Mouse (Mus musculus): ENCODE results near the gene Prkn. TPM values are rescaled to one million over a fixed set of nuclear protein-coding genes. Genes with fewer than 3 reads are reported as not detected.

Gene Prkn
- total RNA-seq, 2 experiments from 2014 or later: 15.1 to 16.9 TPM

DNA sequence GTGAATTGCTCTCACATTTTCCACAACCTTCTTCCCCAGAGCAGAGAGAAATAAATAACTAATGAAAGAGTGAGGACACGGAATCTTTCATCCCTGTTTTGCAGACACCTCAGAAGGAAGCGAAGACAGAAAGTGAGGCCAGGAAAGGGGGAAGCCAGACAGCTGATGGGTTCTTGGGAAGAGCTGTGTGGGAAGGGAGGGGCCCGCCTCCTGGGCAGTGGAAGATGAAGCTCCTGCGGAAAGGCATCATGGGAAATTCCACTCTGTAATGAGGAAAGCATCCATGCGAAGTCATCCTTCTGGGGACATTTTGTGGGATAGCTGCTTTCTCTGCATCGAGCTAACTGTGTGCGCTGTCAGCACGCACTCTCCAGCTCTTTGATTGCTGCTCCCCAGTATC lies 491.9 kb downstream of the Prkn start:
- DNase-seq (ENCODE audit: extremely low spot score in 1 of 2, low spot score in 2 of 2): no peak
- intact Hi-C loops (cut with DNase I): no loop called here

DNA sequence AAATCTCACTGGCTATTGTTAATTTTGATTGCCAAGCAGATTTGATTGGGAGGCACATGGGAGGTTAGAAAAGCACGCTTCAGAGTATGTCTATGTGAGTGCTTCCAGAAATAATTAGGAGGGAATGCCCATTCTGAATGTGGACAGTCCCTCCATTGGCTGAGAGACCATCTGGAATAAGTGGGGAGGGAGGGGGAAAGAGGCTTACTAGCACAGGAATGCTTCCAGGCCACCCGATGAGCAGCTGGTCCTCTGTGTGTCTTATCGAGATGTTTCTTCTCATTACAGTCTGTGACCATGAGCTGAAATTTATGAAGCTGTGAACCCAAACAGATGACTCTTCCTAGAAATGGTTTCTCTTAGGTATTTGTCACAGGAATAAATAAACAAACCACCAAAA lies 493.6 kb downstream of the Prkn start:
- intact Hi-C loops (cut with DNase I): no loop called here
- no peak for DNase-seq (ENCODE audit: extremely low spot score in 1 of 2, low spot score in 2 of 2)

DNA sequence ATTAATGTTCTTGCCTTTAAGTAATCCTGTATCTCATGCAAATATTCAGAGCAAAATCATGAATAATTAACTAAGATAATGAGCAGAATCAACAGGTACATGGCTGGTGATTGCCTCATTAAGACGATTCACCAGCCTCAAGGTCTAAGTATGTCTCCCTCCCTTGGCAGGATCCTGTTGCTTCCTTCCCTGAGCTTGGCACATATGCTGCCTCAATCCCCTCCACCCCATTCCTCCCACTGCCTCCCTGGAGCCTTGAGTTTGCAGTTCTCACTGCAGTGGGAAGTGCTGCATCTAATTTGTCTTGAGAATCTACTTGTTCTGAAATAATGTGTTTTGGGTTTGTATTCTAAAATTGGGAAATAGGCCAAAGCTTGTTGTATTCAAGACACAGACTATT lies 496.0 kb downstream of the Prkn start:
- no peak for DNase-seq (ENCODE audit: extremely low spot score in 1 of 2, low spot score in 2 of 2)
- intact Hi-C loops (cut with DNase I): no loop called here

DNA sequence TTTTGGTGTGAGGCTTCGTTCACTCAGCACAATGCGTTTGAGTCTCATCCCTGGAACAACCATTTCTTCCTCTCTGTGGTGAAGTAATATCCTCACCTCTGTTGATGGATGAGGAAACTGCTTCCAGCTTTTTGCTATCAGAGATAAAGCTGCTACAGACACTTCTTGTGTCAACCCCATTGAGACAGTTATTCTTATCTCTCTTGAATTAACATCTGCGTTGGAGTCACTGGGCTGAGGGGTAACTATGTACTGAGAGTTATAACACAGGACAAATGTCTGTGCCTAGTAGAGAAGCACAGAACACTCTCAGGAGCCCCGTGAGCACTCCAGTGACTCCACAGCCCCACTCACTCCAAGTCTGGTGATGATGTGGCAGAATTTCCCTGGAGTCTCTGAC lies 500.2 kb downstream of the Prkn start:
- no peak for DNase-seq (ENCODE audit: extremely low spot score in 1 of 2, low spot score in 2 of 2)
- intact Hi-C loops (cut with DNase I): no loop called here

DNA sequence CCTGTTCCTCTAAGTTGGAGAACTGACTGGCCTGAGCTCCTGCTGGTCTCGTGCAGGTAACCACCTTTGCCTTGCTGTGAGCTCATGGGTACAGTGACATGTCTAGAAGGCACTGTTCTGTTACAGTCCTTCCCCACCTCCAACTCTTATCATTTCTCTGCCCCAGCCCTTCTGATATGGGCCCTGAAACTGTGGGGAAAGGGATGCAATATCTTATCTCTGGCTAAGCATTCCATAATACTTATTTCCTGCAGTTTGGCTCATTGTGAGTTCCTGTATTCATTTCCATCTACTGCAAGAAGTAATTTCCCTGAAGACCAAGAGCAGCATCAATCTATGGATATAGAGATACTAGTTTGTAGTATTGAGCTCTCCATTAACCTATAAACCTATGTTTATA lies 506.1 kb downstream of the Prkn start:
- intact Hi-C loops (cut with DNase I): no loop called here
- no peak for DNase-seq (ENCODE audit: extremely low spot score in 1 of 2, low spot score in 2 of 2)

DNA sequence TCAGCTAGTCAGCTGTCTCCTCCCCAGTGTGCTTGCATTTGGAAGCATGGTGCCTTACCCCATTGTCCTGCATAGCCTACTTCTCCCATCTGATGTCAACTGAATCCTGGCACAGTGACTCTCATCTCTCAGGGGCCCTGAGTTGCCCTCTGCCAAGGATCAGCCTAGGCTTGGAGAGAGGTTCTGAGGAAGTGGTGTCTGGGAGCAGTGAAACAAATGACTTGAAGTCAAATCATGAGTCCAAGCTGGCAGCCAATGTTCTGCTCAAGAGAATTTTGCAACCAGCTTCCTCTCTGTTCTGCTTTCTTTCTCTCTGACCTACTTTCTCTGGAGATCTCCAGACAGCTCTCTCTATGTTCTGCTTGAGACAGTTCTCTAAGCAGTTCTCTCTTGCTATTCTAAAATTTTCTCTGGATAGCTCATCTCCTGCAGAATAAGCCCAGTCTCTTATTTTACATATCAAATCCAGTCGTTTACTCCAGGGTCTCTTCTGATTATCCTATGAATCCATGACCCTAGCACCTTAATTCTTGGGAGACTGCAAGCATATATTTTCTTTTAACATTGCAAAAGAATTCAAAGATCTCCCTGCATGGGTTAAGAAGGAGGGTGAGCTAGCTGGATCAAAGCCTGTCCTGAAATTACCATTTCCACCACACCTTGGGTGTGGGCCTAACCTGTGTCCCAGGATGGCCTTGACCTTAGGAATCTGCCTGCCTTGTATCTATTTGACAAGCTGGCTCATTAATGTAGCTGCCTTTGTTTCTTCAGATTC lies 512.8 kb downstream of the Prkn start:
- intact Hi-C loops (cut with DNase I): no loop called here
- no peak for DNase-seq (ENCODE audit: extremely low spot score in 1 of 2, low spot score in 2 of 2)

DNA sequence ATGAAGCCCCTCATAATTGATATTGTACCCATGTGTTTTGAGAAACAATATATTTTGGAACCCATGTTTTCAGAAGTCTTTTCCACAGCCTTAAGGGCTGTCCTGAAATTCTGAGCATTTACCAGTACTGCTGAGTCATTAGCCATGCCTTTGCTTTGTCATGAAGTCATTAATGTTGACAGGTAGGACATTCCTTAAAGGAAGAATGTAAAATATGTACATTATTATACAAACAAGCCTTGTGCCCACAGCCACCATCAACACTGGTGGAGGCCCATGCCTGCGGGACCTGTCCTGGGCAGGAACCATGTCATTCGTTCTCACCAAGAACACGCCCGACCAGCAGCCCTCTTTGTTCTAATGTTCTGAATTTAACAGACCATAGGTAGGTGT lies 513.4 kb downstream of the Prkn start:
- no peak for DNase-seq (ENCODE audit: extremely low spot score in 1 of 2, low spot score in 2 of 2)
- intact Hi-C loops (cut with DNase I): no loop called here

DNA sequence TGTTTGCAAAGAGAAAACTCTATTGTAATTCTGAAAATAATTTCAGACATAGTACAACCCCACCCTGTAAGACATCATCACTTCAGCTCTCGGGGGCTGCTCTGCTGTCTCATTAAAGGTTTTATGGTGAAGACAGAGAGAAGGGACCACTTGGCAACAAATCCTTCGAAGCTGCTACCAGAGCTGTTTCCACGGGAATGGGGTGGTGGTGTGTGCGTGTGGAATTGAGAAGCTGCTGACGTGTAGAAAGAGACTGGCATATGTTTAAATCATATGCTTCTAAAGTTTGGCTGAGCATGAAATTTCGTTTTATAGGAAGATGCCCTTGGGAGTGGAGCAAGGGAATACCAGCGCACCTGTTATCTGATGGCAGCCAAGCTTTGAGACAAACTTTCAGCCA lies 514.2 kb downstream of the Prkn start:
- peak in 1 of 2 experiments; percentile 33 for DNase-seq (ENCODE audit: extremely low spot score in 1 of 2, low spot score in 2 of 2)
- intact Hi-C loops (cut with DNase I): no loop called here

DNA sequence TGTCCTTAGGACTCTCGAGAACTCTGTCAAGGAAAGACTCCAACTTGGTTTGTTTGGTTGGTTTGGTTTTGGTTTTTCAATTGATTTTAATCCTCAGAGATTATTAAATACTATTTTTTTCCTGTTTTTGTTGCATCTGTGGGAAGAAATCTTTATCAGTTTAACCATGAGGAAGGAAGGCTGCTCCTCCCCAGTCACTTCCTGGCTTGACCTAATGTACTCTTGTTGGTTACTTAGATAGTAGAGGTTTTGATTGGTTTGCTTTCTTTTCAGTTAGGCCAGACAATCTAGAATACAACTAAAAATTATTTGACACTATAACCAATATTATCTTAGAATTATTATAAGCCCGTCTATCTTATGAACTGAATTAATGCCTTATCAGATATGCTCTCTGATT lies 535.3 kb downstream of the Prkn start:
- no peak for DNase-seq (ENCODE audit: extremely low spot score in 1 of 2, low spot score in 2 of 2)

DNA sequence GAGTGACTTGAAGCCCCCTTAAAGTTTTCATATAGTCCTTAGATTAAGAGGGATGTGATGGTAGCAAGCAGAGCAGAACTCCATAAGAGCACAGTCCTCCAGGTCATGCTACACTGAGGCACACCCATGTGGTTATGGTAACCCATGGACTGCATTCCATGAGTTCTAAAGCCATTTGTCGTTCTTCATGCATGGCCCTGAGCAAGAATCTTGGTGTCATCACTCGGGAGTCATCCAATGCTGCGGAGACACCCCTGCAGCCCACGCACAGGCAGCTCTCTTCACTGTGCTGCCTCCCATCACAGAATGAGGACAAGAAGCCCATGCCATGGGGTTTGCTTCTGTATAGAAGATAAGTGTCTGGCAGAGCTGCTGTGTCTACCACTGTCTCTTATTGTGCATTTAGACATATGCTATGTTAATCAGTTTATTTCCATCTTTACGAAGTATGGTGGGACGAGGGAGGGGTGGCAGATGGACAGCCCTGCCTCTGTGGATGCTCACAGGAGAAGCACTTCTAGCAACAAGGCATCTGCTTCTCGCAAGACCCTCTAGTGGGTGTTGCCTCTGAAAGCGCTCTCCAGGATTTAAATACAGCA lies 543.3 kb downstream of the Prkn start:
- intact Hi-C loops (cut with DNase I): no loop called here
- peak; percentile 17 to 27 for DNase-seq (ENCODE audit: extremely low spot score in 1 of 2, low spot score in 2 of 2)

More for the DNA sequence above, 535.3 kb downstream of the Prkn start:
- intact Hi-C loops (cut with DNase I): no loop called here

DNA sequence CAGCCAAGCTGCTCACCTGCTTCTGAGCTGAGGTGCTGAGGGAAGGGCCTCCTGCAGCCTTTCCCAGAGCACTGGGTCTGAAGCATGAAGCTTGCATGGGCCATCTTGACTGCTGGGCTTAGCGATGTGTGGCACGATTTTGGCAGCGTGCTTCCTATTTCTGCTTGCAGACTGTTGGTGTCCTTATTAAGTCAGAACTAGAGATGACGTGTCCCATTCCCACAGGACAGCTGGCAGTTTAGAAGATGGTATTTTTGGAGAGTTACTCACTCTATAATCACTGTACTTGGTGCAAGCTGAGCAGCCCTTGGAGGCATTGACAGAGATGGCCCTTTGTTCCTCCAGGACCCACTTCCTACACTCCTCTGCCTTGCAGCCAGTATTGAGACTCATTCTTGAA lies 545.1 kb downstream of the Prkn start:
- peak; percentile 31 to 46 for DNase-seq (ENCODE audit: extremely low spot score in 1 of 2, low spot score in 2 of 2)
- intact Hi-C loops (cut with DNase I): no loop called here

DNA sequence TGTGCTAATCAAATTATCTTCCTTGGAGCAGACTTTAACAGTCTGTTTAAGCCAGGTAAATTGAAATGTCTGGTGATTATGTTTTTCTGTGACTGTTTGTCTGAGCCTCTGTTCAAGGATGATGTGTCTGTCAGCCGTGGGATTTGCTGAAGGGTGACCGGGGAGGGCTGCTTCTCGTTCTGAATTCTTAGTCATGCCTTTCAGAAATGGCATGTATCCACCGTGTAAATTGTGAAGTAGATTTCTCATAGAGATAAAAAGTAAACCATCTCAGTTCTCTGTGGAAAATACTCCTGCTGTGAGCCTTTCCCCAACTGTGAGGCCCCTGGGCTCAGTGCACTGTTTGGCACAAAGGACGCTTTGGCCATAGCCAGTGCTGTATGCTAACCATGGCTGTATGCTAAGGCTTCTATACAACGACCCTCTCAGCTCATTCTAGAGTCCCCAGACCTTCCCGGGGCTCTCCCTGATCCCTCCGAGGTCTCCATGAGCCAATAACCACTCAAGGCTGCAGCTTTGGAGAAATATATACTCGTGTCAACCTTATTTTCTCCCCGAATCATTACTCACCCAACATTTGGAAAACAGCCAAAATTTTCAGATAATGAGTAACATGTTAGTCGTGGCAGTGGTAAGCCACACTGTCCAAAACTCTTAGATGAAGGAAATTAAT lies 552.6 kb downstream of the Prkn start:
- intact Hi-C loops (cut with DNase I): no loop called here
- no peak for DNase-seq (ENCODE audit: extremely low spot score in 1 of 2, low spot score in 2 of 2)

DNA sequence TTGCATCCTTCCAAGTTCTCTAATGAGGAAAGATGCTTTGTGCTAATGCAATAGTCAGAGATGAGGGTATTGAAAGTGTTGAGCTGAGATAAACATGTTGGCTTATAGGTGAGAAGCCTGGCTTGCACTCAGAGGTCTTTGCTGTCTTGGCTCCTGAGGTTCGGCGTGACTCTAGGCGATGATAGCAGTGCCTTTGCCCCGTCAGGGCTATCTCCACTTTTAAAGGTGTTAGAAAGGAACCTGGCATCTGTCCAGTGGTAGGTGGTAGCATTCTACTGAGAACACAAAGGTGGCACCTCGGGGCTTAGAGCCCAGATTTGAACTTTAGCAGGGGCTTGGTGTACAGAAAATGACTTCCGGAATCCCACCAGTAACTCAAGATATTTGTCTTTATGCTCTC lies 554.4 kb downstream of the Prkn start:
- intact Hi-C loops (cut with DNase I): no loop called here
- no peak for DNase-seq (ENCODE audit: extremely low spot score in 1 of 2, low spot score in 2 of 2)

DNA sequence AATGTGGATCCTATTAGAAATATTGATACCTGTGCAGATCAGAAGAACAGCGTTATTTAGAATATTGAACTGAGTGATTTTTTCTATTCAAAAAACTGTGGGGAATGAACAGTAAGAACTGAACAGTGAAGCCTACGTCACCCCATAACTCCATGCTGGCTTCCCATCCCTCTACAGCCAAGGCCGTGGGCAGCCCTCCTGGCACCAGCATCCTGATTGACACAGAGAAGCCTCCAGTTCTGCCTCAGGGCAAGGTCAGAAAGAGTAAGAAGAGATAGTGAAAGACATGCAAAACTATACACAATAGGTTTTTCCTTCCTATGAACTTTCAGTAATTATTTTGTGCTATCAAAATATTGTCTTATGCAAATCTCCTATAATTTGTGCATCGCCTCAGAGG lies 557.5 kb downstream of the Prkn start:
- no peak for DNase-seq (ENCODE audit: extremely low spot score in 1 of 2, low spot score in 2 of 2)

DNA sequence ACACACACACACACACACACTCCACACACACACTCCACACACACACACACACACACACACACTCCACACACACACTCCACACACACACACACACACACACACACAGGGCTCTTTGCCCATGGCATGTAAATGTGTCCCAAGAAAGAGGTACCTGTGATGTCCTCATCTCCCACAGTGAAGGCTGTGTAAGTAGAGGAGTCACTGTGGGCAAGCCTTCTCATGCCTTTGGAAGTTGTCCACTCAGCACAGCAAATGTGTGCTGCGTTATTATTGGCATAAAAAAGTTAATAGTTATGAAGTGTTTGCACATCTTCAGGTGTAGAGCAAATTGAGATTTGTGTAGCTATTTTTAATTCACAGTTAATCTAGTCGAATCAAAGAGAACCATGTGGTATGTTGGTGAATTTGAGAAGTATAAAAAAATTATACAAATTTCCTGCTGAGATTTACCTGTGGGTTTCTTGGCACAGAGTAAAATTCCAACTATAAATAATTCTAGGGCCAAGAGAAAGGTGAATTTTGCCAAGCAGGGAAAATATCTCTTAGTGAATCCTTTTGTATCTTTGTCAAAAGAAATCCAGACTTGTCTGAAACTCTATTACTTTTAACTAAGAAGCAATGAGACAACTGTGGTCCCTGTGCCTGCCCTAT lies 562.2 kb downstream of the Prkn start:
- intact Hi-C loops (cut with DNase I): no loop called here
- DNase-seq (ENCODE audit: extremely low spot score in 1 of 2, low spot score in 2 of 2): no peak

More for the DNA sequence above, 557.5 kb downstream of the Prkn start:
- intact Hi-C loops (cut with DNase I): no loop called here

DNA sequence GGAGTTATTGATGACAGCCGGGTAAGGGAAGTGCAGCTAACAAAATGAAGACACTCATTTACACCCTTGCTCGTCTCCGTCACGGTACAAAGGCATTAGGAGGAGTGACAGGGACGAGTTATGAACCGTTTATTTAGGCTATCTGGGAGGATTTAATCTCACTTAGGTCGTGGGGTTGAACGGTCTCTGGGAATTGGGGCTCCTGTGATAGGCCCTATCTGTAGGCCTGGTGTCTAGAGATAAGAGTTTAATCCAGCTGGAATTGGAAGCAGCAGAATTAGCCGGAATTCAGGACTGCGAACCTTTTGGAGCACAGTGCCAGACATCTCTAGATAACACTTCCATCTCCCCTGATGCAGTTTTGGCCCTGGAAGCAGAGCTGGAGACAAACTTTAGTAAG lies 571.2 kb downstream of the Prkn start:
- no peak for DNase-seq (ENCODE audit: extremely low spot score in 1 of 2, low spot score in 2 of 2)
- intact Hi-C loops (cut with DNase I): no loop called here

DNA sequence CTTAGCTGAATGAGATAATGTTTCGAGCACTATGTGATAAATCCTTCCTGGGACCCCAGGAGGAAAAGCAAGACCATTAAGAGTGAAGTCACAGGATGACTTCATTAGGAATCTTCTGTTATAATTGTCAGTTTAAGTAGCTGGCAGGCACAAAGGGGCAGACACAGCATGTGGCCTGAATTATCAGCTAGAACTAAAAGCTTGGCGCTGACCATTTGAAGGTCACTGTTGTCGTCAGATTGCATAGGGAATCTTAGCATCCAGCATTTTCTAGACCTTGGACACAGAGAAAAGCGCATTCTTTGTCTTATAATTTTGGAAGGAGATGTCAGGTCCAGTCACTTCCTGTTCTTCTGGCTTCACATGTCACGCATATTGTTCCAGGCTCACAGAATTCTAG lies 573.5 kb downstream of the Prkn start:
- no peak for DNase-seq (ENCODE audit: extremely low spot score in 1 of 2, low spot score in 2 of 2)
- intact Hi-C loops (cut with DNase I): no loop called here

DNA sequence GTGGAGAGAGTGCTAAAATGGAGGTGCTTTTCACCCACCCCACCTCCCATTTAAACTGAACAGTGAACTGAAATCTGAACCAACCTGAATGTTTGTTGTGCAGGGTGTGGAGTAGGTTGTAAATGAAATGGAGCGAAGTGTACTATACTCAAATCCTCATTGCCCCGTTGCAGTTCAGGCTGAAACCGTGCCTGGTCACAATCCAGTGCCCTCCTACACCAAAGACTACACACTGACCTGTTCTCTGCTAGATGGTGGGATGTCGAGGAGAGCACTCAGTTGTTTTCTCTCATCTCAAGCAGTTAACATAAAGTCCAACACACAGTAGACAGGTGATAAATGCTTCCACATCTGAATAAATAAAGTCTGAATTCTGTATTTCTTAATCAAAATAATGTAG lies 574.1 kb downstream of the Prkn start:
- intact Hi-C loops (cut with DNase I): no loop called here
- no peak for DNase-seq (ENCODE audit: extremely low spot score in 1 of 2, low spot score in 2 of 2)

DNA sequence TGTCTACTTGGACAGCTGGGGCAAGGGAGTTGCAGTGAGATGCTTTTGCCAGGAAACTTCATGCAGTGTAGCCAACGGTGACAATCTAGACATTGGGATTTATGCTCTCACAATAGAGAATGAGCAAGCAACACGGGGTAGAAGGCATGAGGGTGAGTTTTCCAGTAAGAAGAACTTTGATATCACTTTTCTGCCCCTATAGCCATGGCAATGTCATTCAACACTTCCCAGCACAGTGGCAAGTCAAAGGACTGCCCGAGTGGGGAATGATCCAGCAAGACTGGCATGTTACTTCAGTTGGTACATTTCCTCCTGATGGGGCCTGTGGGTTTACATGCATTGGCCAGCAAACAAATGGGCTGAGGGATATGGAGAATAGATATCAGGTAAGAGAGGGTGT lies 577.0 kb downstream of the Prkn start:
- no peak for DNase-seq (ENCODE audit: extremely low spot score in 1 of 2, low spot score in 2 of 2)
- intact Hi-C loops (cut with DNase I): no loop called here

DNA sequence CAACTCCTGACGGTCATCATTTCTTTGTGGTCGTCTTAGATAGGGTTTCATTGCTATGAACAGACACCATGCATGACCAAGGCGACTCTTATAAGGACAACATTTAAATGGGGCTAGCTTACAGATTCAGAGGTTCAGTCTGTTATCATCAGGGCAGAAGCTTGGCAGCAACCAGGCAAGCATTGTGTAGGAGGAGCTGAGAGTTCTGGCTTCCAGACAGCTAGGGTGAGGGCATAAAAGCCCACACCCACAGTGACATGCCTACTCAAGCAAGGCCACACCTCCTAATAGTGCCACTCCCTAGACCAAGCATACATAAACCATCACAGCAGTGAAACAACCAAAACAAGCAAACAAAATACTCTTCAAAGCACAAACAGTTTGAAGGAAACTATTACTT lies 579.3 kb downstream of the Prkn start:
- intact Hi-C loops (cut with DNase I): no loop called here
- no peak for DNase-seq (ENCODE audit: extremely low spot score in 1 of 2, low spot score in 2 of 2)
